Mouse (Mus musculus): Measurements from ENCODE around the gene Erc2. TPM values are rescaled to one million over a fixed set of nuclear protein-coding genes. Genes with fewer than 3 reads are reported as not detected.

Gene Erc2
- polyA plus RNA-seq, 2 experiments, result 0.52 to 0.99 TPM

DNA sequence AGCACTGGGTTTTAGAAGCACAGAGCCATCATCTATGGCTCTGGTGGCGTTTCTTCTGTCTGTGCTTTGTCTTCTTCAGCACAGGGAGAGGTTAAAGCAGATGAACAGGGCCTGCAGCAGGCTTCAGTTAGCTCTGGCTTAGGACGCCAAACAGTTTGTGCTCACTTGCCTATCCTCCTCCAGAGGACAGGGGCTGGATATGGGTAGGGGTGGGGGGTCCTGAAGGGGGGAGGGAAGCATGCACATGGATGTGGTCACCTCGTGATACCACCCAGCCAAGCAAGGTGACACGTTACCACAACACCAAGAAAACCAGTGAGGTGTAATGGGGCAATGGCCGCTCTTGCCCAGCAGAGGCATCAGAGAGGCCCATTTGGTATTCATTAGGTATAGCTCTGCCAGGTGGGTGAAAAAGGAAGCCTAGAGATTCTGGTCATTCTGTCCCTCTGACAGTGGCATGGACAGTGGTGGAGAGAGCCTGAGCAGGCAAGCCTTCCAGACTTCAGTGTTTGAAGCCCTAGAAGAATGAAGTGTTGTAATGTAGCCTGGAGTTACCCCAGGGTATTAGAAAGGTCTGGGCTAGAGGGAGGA is 543.5 kb downstream of the Erc2 start:
- no peaks in the 10 kb centered on the region for H3K4me1 ChIP-seq (replicated peaks; ENCODE audit: control insufficient read depth in 2 of 2, insufficient read depth in 2 of 2, low read length in 1 of 2)
- H3K27me3 ChIP-seq (ENCODE audit: control insufficient read depth, insufficient read depth, low read length), result no peaks in the 10 kb centered on the region
- no peak for TF ChIP-seq EP300 (IDR thresholded peaks at IDR 0.05; ENCODE audit: low read depth)
- ATAC-seq (ENCODE audit: insufficient read depth), result no peak
- H3K4me3 ChIP-seq (ENCODE audit: insufficient read depth in 1 of 2, low read depth in 2 of 2, low read length in 2 of 2), result no peak overlapping the region
- H3K9me3 ChIP-seq (ENCODE audit: control insufficient read depth, low read length), result no peaks in the 10 kb centered on the region
- H3K4me2 ChIP-seq (ENCODE audit: low read depth), result no peak overlapping the region
- no peak for DNase-seq (ENCODE audit: low read depth in 3 of 3, low spot score in 3 of 3)
- H3K9ac ChIP-seq (replicated peaks), result no peak overlapping the region
- no peak overlapping the region for H3K27ac ChIP-seq
- H3K36me3 ChIP-seq (replicated peaks; ENCODE audit: control insufficient read depth, insufficient read depth, low read depth), result no peaks in the 10 kb centered on the region
- 44% methylated on average over 5 of the region's 5 CpGs for WGBS (ENCODE audit: insufficient replicate concordance)

DNA sequence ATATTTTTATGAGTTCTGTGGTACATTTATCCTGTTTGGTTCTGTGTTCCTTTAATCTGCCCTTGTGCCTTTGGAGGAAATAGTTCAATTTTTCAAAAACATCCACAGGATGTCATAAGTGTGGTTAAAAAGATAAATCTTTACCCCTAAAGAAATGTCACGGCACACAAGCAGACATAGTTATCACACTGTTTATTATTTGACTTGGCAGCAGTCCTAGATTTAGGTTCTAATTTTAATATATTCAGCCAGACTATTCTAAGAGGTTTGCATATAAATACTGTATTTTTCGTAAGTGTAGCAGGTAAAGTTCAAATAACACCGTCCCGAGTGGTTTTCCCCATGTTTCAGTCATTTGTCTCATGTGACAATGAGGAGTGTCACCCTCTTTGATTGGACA is 548.5 kb downstream of the Erc2 start:
- Histone ChIP-seq H3K9ac (replicated peaks) (no peak overlapping the region), H3K27ac (no peak overlapping the region), H3K4me3 (ENCODE audit: insufficient read depth in 1 of 2, low read depth in 2 of 2, low read length in 2 of 2) (no peak overlapping the region), H3K27me3 (ENCODE audit: control insufficient read depth, insufficient read depth, low read length) (no peaks in the 10 kb centered on the region), H3K36me3 (replicated peaks; ENCODE audit: control insufficient read depth, insufficient read depth, low read depth) (no peaks in the 10 kb centered on the region), H3K4me1 (replicated peaks; ENCODE audit: control insufficient read depth in 2 of 2, insufficient read depth in 2 of 2, low read length in 1 of 2) (no peaks in the 10 kb centered on the region), H3K4me2 (ENCODE audit: low read depth) (no peak overlapping the region), H3K9me3 (ENCODE audit: control insufficient read depth, low read length) (no peaks in the 10 kb centered on the region)
- TF ChIP-seq CTCF (IDR thresholded peaks at IDR 0.05; ENCODE audit: low read depth) (no peak), EP300 (IDR thresholded peaks at IDR 0.05; ENCODE audit: low read depth) (no peak)
- WGBS (ENCODE audit: insufficient replicate concordance), result 63% methylated on average over 4 of the region's 4 CpGs
- ATAC-seq (ENCODE audit: insufficient read depth), result no peak
- no peak for DNase-seq (ENCODE audit: low read depth in 3 of 3, low spot score in 3 of 3)

- Histone ChIP-seq H3K9me3 (ENCODE audit: control insufficient read depth, low read length) (no peaks in the 10 kb centered on the region), H3K4me1 (replicated peaks; ENCODE audit: control insufficient read depth in 2 of 2, insufficient read depth in 2 of 2, low read length in 1 of 2) (no peaks in the 10 kb centered on the region), H3K4me2 (ENCODE audit: low read depth) (no peak overlapping the region), H3K4me3 (ENCODE audit: insufficient read depth in 1 of 2, low read depth in 2 of 2, low read length in 2 of 2) (no peak overlapping the region), H3K27me3 (ENCODE audit: control insufficient read depth, insufficient read depth, low read length) (no peaks in the 10 kb centered on the region), H3K9ac (replicated peaks) (no peak overlapping the region), H3K27ac (no peak overlapping the region), H3K36me3 (replicated peaks; ENCODE audit: control insufficient read depth, insufficient read depth, low read depth) (no peaks in the 10 kb centered on the region)
- 43% methylated on average over 2 of the region's 2 CpGs for WGBS (ENCODE audit: insufficient replicate concordance)
- TF ChIP-seq CTCF (IDR thresholded peaks at IDR 0.05; ENCODE audit: low read depth), result no peak
- TF ChIP-seq EP300 (IDR thresholded peaks at IDR 0.05; ENCODE audit: low read depth), result no peak
- DNase-seq (ENCODE audit: low read depth in 3 of 3, low spot score in 3 of 3), result no peak
- no peak for ATAC-seq (ENCODE audit: insufficient read depth)
These were observed 549.1 kb downstream of the Erc2 start for GRCm38 (mm10) chr14:28171364-28171763.

GRCm38 (mm10) chr14:28173736-28174135 is 551.5 kb downstream of the Erc2 start:
- Histone ChIP-seq H3K4me1 (replicated peaks; ENCODE audit: control insufficient read depth in 2 of 2, insufficient read depth in 2 of 2, low read length in 1 of 2) (no peaks in the 10 kb centered on the region), H3K4me3 (ENCODE audit: insufficient read depth in 1 of 2, low read depth in 2 of 2, low read length in 2 of 2) (no peak overlapping the region), H3K4me2 (ENCODE audit: low read depth) (no peak overlapping the region), H3K36me3 (replicated peaks; ENCODE audit: control insufficient read depth, insufficient read depth, low read depth) (no peaks in the 10 kb centered on the region), H3K27ac (no peak overlapping the region), H3K27me3 (ENCODE audit: control insufficient read depth, insufficient read depth, low read length) (no peaks in the 10 kb centered on the region), H3K9me3 (ENCODE audit: control insufficient read depth, low read length) (no peaks in the 10 kb centered on the region), H3K9ac (replicated peaks) (no peak overlapping the region)
- ATAC-seq (ENCODE audit: insufficient read depth), result no peak
- DNase-seq (ENCODE audit: low read depth in 3 of 3, low spot score in 3 of 3), result no peak
- TF ChIP-seq CTCF (IDR thresholded peaks at IDR 0.05; ENCODE audit: low read depth) (no peak), EP300 (IDR thresholded peaks at IDR 0.05; ENCODE audit: low read depth) (no peak)
- WGBS (ENCODE audit: insufficient replicate concordance), result 69% methylated on average over 4 of the region's 4 CpGs

DNA sequence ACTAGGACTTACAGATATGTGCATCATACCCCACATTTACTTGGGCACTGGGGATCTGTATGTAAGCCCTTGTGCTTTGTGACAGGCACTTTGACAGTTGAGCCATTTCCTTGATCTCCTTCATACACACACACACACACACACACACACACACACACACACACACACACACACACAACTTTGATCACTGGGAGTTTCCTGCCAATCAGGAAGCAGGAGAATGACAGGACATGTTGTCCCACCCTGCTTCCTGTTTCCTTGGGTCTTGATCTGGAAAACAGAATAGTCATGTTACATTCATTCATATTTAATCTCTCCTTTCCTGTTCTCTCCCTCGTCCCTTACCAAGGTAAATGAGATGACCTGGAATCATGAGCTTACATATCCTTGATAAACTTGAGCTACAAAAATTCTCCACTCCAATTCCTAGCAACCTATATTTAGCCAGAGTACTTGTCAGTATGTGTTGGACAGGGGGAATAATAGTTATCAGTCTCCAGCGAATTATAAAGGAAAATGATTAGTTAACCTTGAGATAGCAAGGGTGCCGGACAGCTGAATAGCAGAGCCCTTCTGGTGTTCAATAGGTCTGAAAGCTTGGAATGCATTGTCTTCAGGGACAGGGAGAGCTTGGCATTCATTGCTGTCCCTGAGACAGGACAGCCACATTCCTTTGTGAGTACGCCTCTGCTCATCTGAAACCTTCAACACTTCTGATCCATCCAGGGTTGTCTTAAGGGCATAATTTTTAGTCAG is 559.0 kb downstream of the Erc2 start:
- H3K4me1 ChIP-seq (replicated peaks; ENCODE audit: control insufficient read depth in 2 of 2, insufficient read depth in 2 of 2, low read length in 1 of 2), result no peaks in the 10 kb centered on the region
- no peaks in the 10 kb centered on the region for H3K36me3 ChIP-seq (replicated peaks; ENCODE audit: control insufficient read depth, insufficient read depth, low read depth)
- no peaks in the 10 kb centered on the region for H3K27me3 ChIP-seq (ENCODE audit: control insufficient read depth, insufficient read depth, low read length)
- WGBS (ENCODE audit: insufficient replicate concordance), result 49% methylated on average over 4 of the region's 4 CpGs
- ATAC-seq (ENCODE audit: insufficient read depth) (no peak), DNase-seq (ENCODE audit: low read depth in 3 of 3, low spot score in 3 of 3) (no peak)
- H3K27ac ChIP-seq, result no peak overlapping the region
- no peaks in the 10 kb centered on the region for H3K9me3 ChIP-seq (ENCODE audit: control insufficient read depth, low read length)
- no peak overlapping the region for H3K4me2 ChIP-seq (ENCODE audit: low read depth)
- H3K4me3 ChIP-seq (ENCODE audit: insufficient read depth in 1 of 2, low read depth in 2 of 2, low read length in 2 of 2), result no peak overlapping the region
- TF ChIP-seq EP300 (IDR thresholded peaks at IDR 0.05; ENCODE audit: low read depth) (no peak), CTCF (IDR thresholded peaks at IDR 0.05; ENCODE audit: low read depth) (no peak)
- no peak overlapping the region for H3K9ac ChIP-seq (replicated peaks)

All from liver, embryonic 14.5 days (tissue).